Mouse (Mus musculus): ENCODE data around the gene Hmgcs2.

Hmgcs2 gene

DNA sequence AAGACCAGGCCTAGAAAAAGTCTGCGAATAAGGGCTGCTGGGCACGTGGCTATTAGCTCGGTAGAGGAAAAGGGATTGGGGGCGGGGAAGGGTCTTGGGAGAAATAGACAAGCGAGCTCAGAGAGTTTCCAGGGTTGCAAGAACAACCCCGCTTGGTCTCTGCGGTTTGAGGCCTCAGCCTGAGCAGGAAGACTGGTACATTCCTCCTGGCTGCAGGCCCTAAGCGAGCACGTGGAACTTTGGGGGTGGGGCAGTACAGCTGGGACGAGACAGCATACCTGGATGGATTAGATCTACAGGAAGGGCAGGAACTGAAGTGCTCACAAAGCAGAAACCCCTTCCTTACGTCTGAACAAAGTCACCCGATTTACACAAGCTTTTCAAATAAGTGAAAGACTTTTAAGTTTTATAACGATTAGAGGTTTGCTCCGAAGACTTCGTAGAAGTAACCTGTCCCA is 58.4 kb downstream of the Hmgcs2 start:
- peak; percentile 71 for DNase-seq (ENCODE audit: low spot score)

DNA sequence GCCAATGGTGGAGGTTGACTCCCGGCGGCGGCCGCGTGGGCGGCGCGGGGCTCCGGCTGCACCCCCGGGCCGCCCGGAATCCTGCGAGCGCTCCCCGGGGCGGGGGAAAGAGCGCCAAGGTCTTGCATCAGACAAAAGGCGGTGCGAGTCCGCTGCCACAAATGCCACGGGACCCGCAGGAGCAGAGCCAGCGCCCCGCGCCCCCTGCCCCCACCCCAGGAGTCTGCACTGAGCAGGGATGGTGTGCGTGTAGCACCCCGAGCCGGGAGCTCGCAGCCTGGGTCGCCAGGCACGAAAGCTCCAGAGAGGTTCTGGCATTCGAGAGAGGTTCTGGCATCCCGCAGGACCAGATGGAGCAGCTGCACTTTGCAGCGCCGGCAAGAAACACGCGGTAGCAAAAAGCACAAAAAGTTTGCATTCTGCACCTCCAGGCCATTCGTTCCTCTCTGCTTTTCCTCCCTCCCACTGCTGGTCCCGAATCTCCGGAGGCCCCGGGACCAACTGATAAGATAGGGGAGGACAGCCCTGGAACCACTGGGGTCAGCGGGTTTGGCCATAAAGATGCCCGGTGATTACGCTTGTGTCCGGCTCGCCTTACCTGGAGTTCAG is 59.0 kb downstream of the Hmgcs2 start:
- peak; percentile 57 for DNase-seq (ENCODE audit: low spot score)

DNA sequence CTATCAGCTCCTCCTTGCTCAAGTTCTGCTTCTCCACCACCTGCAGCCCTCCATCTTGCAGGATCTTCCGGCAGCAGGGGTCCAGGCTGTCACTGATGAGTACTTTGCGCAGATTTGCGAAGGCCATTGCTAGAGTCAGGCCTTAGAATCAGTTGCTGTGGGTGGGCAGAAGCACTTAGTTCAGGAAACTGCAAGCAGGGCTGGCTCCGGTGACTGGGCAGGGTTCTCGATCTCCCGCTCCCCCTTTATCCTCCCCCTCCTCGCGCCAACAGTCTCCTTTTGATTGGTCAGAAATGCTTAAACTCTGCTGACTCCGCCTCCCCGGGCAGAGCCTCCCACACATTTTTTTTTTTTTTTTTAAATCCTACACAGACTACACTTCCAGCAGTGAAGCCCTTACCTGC is 59.5 kb downstream of the Hmgcs2 start, which contains the start of gene Phgdh:
Gene Phgdh (minus strand): TSS at position 285 of the 404 bp plus-strand sequence.
- DNase-seq (ENCODE audit: low spot score) = peak; percentile 95

DNA sequence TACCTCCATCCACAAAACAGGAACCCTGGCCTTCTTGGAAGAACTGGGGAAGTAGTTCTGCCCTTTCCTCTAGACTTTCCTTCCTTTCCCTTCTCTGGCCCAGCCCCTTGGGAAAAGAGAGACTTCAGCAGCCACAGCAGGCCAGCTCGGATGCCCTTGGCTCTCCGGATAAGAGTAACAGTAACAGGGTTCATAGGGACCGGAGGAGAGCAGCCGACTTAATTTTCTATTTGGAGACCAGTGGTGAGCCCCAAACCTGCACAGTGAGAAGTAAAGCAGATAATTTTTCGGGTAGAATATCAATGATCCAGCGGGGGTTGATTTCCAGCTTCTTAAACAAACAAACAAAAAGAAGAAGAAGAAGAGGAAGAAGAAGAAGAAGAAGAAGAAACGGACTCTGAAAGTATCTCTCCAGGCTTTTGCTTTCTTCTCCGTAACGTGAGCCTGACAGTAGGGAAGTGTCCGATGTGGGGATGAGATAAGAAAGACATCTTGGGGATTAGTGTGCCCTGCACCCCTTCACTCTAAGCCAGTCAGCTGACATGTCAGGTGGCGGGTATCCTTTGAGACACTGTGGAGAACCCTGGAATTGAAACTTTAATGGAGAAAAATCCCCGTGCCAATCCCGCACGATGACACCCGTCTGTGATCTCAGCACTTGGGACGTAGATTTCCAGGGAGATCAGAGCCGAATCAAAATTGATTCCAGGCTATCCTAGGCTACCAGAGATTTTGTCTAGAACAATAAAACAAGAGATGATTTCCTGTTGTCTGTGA is 60.8 kb downstream of the Hmgcs2 start:
- no peak for DNase-seq (ENCODE audit: low spot score)

- DNase-seq (ENCODE audit: low spot score) = no peak
Observed at GRCm38 (mm10) chr3:98343235-98343634, 63.0 kb downstream of the Hmgcs2 start.

- no peak for DNase-seq (ENCODE audit: low spot score)
Observed at GRCm38 (mm10) chr3:98348106-98348505, 67.9 kb downstream of the Hmgcs2 start.

DNA sequence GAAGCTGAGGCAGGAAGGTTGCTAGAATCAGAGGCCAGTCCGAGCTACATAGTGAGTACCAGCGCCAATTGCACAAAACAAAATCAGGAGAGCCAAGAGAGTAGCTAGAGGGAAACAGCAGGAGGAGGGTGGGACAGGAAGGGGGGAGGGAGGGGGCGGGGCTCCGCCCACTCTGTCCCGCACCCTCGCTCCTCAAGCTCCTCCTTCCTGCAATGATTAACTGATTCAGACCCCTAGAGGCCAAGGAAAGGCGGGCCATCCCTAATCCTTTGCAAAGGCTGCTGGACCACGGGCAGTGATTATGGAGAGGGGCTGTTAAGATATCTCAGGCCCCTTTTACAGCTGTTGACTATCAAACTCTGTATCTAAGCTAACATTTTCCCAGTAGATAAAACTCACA is 68.5 kb downstream of the Hmgcs2 start:
- peak; percentile 54 for DNase-seq (ENCODE audit: low spot score)

GRCm38 (mm10) chr3:98353892-98354291 is 73.7 kb downstream of the Hmgcs2 start:
- peak; percentile 89 for DNase-seq (ENCODE audit: low spot score)

DNA sequence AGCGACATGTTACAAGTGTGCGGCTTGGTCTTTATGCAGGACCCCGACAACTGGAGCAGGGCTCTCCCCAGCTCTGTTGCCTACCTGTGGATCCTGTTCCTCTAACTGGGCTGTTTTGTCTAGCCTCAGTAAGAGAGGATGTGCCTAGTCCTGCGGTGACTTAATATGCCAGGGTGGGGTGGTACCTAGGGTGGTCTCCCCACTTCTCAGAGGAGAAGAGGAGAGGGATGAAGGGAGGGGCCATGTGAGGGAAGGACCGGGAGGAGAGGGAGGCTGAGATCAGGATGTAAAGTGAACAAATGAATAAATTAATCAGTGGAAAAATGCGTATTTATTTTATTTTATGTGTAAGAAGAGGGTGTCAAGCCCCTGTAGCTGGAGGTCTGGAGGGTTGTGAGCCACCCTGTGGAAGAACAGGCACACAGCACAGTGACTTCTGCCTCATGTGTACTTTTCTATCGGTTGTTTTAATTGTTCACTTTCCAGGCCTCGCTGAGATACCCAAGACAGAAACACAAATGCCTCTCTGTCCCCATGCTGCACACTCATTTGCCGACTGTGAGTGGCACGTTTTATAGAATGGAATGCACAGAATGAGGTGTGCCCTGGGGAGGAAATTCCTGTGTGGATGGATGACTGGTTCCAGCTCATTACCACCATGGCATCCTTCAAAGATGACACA is 75.2 kb downstream of the Hmgcs2 start:
- peak; percentile 63 for DNase-seq (ENCODE audit: low spot score)

DNA sequence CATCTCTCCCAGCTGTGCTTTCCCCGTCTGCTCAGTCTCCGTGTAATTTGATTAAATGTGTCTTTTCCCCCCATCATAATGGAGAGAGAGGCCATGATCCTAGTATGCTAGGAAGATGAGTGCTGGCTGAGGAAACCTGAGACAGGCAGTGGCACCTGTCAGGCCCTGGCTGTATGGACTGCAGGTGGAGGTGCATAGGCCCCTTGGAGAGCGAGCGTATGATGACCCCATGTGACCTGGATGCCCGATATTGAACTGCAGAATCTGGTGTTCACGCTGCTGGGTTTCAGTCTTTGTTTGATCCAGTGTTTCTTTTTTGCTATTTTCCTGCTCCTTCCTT is 75.8 kb downstream of the Hmgcs2 start:
- no peak for DNase-seq (ENCODE audit: low spot score)

DNA sequence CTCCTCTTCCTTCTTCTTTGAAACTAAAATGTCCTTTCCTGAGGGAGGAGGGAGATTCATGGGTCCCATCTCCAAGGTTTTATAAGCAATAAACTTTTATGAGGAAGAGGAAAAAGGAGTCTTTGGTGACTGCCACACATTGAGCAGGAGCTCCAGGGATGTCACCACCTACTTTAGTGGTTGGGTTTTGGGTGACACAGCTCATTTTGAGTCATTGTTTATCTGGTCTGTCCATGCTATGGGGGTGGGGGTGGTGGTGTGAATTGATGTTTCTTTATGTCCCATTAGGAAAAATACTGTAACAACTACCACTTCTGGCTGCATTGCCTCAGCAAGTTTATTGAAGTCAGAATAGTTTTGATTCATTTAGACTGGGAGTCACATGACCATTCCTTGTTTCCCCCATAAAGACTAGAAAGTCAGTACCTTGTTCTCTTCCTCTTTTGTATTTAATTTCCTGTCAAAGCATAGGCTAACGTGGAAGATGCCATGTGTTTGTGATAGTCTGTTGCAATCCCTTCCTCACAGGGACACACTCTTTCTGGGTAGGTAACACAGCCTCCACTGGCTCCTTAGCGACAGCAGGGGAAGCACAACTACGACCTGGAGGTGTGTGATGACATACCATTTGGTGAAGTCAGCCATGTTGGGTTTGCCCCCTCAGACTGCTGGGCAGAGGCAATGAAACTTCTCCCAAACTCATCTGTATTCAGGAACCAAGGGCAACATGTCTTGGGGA is 76.6 kb downstream of the Hmgcs2 start:
- DNase-seq (ENCODE audit: low spot score) = no peak
